Mouse (Mus musculus) lung, postnatal 10 days (tissue): ENCODE results near the gene Matn4.
A peak's percentile ranks its signal among the peaks of the same experiment; 100 is the strongest.

ENCODE experiments used
- DNase-seq: peaks from one replicate; pipeline ENCODE4 v3.0.0; 2021

Matn4 gene

GRCm38 (mm10) chr2:164405060-164405459 lies at the start of gene Matn4:
Matn4 (minus strand) TSS chr2:164405160.
- no peak for DNase-seq

GRCm38 (mm10) chr2:164453887-164454500 lies 49.0 kb upstream of the Matn4 start:
- no peak for DNase-seq

- DNase-seq = no peak
Measured at GRCm38 (mm10) chr2:164453047-164453757, 48.2 kb upstream of the Matn4 start.

DNA sequence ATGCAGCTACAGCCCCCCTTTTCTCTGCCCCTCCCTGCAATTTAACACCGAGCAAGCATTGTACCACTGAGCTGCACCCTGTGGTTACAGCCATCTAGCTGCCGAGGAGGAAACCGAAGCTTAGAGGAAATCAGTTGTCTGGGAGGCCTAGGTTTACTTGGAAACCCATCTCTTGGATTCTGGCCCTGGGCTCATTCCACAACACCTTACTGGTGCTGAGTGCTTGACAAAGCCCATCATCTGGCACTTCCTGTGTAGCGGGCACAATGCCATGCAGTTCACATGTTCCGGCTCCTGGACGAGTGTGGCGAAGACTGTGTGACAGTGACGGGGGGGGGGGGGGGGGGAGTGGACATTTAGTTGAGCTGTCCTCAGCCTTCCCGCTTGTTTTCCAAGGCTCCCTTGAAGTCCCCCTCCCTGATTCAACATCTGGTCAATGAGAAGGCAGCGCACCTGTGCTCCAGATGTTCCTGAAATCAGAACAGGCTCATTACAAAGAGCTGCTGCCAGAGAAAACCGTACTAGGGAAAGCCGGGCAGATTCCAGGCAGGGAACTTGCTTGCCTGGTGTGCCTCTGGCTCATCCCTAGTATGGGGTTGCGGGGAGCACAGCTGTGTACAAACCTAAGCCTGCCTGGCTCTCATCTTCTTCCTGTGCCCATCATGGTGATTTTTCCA lies 47.2 kb upstream of the Matn4 start:
- peak; percentile 81 for DNase-seq

DNA sequence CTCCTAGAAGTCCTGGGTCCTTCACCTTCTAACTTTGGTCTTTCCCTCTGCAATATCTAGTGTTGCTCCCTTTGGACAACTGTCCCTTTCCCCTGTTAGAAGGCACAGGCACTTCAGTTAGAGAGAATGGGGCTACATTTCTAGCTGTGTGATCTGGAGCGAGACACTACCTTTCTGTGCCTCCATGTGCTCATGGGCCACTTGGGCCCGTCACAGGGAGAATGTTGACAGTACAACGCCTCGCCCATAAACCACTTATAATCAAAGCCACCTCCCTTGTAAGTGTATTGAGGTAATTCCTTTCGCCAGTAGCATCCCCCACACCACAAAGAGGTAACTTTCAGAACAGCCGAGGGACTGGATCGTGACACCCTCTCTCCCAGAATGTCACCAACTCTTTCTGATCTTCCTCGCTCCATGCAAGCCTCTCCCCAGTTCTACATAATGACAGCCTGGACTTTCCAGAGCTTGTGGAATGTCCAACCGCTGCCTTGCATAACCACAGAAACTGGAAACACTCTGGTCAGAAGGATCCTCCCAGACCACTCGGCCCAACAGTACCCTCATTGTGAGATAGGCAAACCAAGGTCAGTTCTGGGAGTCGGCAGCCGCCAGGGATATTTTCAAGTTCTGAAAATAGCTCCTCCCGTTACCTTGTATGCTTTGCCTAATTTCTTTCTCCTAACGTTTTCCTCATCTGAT lies 44.5 kb upstream of the Matn4 start:
- DNase-seq = no peak

DNA sequence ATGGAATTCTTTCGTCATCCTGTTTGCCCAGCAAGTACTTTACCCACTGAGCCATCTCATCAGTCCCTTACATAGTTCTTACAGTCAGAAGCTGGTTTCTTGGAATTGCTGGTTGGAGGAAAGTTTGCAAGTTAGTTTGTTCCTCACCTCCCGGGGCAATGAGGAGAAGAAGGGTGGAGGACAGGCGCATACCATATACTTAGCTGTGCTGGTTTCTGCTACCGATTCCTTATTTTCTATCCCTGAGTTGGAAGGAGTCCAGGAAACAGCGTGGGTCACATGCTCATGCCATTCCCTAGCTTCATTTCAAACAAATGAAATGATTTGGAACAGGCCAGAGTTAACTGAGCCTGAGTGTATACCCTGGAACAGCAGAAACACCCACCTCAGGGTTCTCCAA lies 44.0 kb upstream of the Matn4 start:
- no peak for DNase-seq

DNA sequence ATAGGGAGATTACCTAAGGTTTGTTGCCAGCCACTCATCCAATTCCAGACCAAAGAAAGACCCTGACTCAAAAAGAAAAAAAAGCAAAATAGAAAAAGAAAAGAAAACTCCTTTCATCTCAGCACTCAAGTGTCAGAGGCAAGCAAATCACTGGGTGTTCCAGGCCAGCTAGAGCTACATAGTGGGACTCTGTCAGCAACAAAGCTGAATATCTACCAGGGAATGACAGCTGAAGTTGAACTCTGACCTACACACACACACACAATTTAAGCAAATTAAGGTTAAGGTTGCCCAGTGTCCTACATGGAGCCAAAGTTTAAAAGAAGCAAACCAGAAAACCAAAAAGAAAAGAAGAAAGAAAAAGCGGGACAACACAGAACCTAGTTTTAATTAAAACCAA lies 43.2 kb upstream of the Matn4 start:
- DNase-seq = no peak

DNA sequence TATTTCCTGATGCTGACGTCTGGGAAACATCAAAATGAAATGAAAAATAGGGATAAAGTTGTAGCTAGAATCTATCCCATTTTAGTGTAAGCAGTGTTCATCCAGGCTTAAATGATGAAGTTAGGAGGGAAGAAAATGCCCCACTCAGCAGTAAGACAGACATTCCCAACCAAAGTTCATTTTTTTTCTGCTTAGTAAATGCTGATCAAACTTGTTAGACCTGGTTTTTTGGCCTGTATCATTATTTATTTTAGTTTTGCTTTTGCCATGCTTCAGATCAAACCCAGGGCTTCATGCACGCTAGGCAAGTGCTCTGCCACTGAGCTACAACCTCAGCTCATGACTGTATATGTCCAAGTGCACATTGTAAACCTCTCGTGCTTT lies 41.1 kb upstream of the Matn4 start:
- no peak for DNase-seq

DNA sequence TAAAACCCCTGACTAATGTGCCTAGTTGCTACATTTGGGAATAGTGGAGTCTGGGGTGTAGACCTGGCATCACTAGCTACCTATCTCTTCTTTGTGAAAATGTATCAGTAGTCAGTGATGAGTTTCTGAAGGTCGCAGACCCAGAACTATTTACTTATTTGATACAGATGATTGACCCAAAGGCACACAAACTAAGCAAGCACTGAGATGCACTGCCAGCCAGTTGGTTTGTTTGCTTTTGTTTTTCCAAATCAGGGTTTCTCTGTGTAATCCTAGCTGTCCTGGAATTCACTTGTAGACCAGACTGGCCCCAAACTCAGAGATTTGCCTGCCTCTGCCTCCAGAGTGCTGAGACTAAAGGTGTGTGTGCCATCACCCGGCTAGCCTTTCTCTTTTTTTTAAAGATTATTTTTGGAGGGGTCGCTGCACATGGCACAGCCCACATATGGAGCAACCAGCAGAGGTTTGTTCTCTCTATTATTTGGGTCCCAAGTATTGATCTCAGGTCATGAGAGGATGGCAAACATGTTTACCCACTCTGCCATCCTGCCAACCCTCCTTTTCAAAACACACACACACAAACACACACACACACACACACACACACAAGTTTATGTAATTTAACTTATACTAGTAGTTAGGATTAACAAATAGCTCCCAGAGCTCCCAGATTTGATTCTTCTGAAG lies 40.6 kb upstream of the Matn4 start:
- DNase-seq = no peak

DNA sequence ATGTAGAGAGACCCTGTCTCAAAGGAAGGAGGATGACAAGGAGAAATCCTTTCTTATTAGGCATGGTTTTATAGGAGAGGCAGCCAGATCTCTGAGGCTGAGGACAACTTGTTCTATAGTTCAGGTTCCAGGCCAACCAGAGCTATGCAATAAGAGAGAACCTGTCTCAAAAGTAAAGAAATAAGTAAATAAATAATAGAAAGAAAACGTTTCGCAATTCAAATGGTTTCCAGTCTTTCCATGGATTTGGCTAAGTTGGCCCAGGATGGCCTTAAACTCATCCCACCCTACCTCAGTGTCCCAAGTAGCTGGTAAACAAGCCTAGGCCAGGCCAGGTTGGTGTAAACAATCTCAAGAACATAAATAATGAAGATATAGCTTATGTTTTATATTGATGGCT lies 39.7 kb upstream of the Matn4 start:
- DNase-seq = no peak

DNA sequence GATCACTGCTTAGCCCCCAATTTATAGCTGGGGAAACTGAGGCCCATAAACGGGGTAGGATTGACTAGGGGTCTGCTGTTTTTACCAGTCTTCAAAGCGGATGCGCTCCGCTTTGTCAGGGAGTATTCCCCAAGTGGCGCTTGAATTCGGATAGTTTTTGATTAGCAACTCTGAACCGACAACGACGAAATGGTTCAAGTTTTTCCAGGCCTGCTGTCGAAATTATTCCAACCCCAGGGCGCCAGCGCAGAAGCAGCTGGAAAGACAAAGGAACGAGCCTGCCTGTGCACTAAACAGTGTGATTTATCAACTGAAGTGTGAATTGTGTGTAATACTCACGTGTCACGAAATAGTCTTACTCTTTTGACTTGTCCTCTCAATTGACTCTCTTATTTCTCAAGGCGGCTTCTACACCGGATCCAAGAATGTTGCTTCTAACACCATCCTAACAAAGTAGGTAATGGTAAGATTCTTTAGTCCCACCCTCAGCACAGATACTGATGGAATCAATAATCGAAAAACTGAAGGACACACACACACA lies 38.6 kb upstream of the Matn4 start, which contains the start of gene Sdc4:
TSS of gene Sdc4 (minus strand) at position 428 of the 541 bp plus-strand sequence.
- DNase-seq = no peak

GRCm38 (mm10) chr2:164443051-164443437 lies 38.1 kb upstream of the Matn4 start:
- DNase-seq = peak; percentile 95

GRCm38 (mm10) chr2:164442315-164443050 lies 37.5 kb upstream of the Matn4 start:
- peak; percentile 72 for DNase-seq

GRCm38 (mm10) chr2:164441731-164442130 lies 36.8 kb upstream of the Matn4 start:
- no peak for DNase-seq

GRCm38 (mm10) chr2:164441155-164441554 lies 36.2 kb upstream of the Matn4 start:
- DNase-seq = no peak

- peak; percentile 61 for DNase-seq
Measured at GRCm38 (mm10) chr2:164440314-164440713, 35.4 kb upstream of the Matn4 start.

DNA sequence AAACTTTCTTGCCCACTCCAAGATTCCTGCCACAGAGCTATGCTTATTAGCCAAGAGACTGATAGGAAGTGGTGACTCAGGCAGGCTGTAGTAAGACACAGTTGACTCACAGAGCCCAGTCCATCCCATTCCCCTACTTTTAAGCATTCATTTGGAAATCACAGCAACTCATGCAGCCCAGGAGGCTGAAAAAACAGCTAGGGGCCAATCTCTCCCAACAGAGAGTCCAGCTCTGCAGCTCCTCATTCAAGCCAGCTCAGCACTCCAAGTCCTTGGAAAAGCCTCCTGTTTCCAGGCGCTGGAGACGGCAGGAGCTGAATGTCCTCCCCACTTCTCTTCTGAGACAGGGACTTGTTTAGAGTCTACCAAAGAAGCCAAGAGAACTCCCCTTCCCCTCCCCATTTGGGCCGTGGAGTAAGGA lies 34.1 kb upstream of the Matn4 start:
- peak; percentile 71 for DNase-seq

- DNase-seq = no peak
Measured at GRCm38 (mm10) chr2:164438257-164438656, 33.3 kb upstream of the Matn4 start.

- DNase-seq = no peak
Measured at GRCm38 (mm10) chr2:164437710-164438109, 32.8 kb upstream of the Matn4 start.

DNA sequence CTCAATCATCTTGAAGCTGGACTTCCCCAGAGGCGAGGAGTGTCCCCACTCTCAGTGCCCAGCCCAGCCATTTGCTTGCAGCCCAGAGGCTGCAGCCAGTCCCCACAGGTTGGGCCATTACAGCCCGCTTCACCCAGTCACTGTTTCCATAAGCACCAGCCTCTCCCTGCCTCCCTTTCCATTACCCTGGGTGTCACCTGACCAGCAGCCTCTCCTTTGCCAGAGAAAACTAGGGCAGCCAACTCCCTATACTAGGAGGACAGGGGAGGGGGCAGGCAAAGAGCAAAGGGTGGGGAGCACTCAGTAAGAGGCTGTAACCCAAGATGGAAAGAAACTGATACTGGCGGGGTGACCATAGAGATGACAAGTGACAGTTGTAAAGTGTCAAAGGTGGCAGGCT lies 32.0 kb upstream of the Matn4 start:
- peak; percentile 54 for DNase-seq

DNA sequence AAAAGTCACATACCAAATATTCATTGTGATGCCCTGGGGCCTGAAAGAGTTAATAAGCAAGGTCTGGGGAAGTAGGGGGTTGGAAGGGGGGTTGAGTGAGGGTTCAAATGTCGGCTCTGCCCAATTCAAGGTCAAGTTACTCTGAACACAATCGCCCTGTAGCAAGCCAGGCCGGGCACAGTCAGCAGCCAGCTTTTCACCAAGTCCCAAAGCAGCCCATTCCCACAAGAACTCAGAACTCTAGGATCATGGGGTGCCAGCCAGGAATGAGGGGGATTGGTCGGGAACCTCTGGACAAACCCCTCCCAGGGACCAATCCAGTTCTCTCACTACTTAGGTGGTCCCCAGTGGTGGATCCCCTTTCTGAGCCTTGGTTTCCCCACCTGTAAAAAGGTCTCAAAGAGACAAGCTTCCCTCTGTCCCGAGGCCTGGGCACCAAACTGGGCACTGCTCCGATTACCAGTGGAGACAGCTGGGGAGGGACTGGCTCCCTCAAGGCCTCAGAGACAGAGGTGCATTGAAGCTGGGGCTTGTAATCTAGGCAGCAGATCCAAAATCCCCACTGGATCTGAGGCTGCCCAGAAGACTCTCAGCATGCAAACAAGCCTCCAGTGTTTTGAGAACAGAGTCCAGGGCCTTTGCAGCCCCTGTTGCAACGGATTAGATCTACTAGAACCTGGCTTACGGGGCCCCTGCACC lies 31.4 kb upstream of the Matn4 start:
- DNase-seq = no peak
